Mouse (Mus musculus) liver, adult 2 months (tissue): ENCODE measurements at regions not wholly inside any gene's neighbourhood (a gene's known extent, or its start where the extent isn't known, plus 50 kb on each side); places are given as distances from the start of the nearest gene placed in this dataset.

Experiments used
- CTCF ChIP-seq: fragments of 200-500 bp; IDR thresholded peaks from 2 replicates; pipeline ENCODE4 v1.5.1; 2011; ENCODE audit warnings: low read depth, low read length, control low read depth
- POLR2A ChIP-seq: fragments of 200-500 bp; IDR thresholded peaks from 2 replicates; pipeline ENCODE4 v1.6.1; 2011; ENCODE audit warnings: low read length, control low read depth; ENCODE audit not compliant: insufficient read depth; ENCODE audit errors: extremely low read depth

DNA sequence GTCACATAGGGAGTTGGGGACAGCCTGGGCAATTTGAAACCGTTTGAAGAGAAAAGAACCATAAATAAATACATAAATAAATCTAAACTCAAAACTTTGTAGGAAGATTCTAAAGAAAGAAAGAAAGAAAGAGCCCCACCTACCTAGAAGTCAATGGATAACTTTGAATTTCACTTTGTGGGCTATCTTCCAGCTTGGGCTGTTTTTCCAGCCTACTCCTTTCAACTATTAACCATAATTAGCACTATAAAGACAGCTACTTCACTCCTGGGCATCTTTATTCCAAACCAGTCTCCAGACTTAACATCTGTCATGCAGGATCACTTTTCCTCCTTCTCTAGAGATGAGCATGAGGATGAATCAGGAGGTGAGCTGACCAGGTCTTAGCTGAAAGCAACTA lies 77.6 kb upstream of the Plekhg1 start:
- TF ChIP-seq CTCF: no peak
- TF ChIP-seq POLR2A: no peak
